Mouse (Mus musculus): ENCODE data around the gene Ap1ar. TPM values are rescaled to one million over a fixed set of nuclear protein-coding genes. Genes with fewer than 3 reads are reported as not detected.

The Ap1ar gene
- polyA plus RNA-seq, 1 experiment from 2014 or later: 104 TPM

DNA sequence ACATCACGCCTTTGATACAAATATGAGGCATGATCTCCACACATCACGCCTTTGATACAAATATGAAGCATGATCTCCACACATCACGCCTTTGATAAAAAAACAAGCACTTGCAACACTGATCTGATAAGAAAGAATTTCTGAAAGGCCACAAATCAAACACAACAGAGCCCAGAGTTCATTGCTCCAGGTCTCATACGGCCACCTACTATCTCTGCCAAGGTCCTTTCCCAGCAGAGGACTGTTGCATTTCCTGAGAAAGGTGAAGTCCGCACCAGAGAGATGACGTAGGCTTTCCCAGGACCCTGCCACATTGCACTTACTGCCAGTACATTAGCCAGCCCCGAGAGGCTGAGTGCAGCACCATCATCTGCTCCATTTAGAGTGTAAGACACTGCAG lies 28.2 kb downstream of the Ap1ar start:
- ATAC-seq (ENCODE audit: low FRiP score, low read depth): no peak
- Histone ChIP-seq H3K4me3 (no peak overlapping the region), H3K27ac (replicated peaks) (no peak overlapping the region), H3K27me3 (no peaks in the 10 kb centered on the region), H3K4me1 (replicated peaks) (no peaks in the 10 kb centered on the region), H3K36me3 (peaks cover 59% of the 10 kb centered on the region), H3K4me2 (no peak overlapping the region), H3K9ac (no peak overlapping the region), H3K9me3 (no peaks in the 10 kb centered on the region)
- WGBS: 91% methylated on average over 7 of the region's 7 CpGs

DNA sequence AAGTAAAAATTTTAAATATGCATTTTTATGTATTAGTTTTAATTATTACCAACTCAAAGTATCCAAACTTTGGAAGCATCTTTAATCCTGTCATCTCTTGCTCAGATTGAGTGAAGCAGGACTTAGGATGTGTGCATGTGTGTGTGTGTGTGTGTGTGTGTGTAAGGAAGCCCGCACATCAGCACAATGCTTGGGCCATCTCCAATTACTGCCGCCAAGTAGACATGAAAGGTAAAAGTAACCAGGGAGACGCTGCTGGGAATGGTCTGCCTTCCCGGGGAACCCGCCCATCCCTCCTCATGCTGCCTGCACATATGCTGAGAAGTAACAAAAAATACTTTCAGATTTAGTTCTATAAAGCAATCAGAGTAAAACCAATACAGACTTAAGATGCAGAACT lies 29.5 kb downstream of the Ap1ar start:
- Histone ChIP-seq H3K9me3 (no peaks in the 10 kb centered on the region), H3K4me1 (replicated peaks) (no peaks in the 10 kb centered on the region), H3K4me3 (no peak overlapping the region), H3K36me3 (peaks cover 54% of the 10 kb centered on the region), H3K27me3 (no peaks in the 10 kb centered on the region), H3K4me2 (no peak overlapping the region), H3K27ac (replicated peaks) (no peak overlapping the region), H3K9ac (no peak overlapping the region)
- ATAC-seq (ENCODE audit: low FRiP score, low read depth): no peak
- WGBS: 16% methylated on average over 5 of the region's 5 CpGs

DNA sequence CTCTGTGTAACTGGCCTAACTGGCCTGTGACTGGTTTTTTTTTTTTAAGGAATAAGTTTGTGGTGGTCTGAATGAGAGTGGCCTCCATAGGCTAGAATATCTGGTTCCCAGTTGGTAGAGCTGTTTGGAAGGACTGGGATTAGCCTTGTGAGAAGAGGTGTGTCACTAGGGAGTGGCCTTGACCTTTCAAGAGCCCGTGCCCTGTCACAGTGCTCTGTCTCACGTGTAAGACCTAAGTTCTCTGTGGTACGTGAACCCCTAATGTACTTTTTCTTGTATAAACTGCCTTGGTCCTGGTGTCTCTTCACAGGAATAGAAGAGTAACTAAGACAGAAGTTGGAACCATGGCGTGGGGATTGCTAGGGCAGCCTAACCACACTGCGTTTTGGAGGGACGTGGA lies 31.3 kb downstream of the Ap1ar start:
- Histone ChIP-seq H3K27me3 (no peaks in the 10 kb centered on the region), H3K4me3 (no peak overlapping the region), H3K9ac (no peak overlapping the region), H3K27ac (replicated peaks) (no peak overlapping the region), H3K4me1 (replicated peaks) (no peaks in the 10 kb centered on the region), H3K9me3 (no peaks in the 10 kb centered on the region), H3K36me3 (peaks cover 39% of the 10 kb centered on the region), H3K4me2 (no peak overlapping the region)
- 95% methylated on average over 6 of the region's 6 CpGs for WGBS
- 0 out of 2 replicates have a peak, but pooled peaks have one; percentile 45 for ATAC-seq (ENCODE audit: low FRiP score, low read depth)

DNA sequence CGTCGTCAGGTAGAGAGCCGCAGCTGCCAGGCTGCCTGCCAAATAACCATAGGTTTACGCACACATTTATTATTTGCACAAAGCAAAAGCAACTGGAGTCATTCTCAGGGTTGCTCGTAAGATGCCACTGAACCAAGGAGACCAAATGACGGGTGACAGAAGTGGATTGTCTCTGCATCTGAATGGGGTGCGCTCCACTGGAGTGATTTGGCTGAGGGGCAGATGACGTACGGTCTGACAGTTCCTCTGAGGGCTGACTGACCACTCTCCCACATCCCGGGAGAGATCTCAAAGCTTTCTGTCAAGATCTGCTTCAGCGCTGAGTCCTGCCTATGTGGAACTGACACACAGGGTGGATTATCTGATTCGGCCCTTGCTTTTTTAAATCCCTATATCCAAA lies 32.3 kb downstream of the Ap1ar start:
- H3K9ac ChIP-seq: no peak overlapping the region
- H3K4me2 ChIP-seq: no peak overlapping the region
- H3K27me3 ChIP-seq: no peaks in the 10 kb centered on the region
- H3K27ac ChIP-seq (replicated peaks): no peak overlapping the region
- H3K4me3 ChIP-seq: no peak overlapping the region
- ATAC-seq (ENCODE audit: low FRiP score, low read depth): no peak
- no peaks in the 10 kb centered on the region for H3K4me1 ChIP-seq (replicated peaks)
- H3K36me3 ChIP-seq: peaks cover 32% of the 10 kb centered on the region
- 65% methylated on average over 12 of the region's 12 CpGs for WGBS
- H3K9me3 ChIP-seq: no peaks in the 10 kb centered on the region

DNA sequence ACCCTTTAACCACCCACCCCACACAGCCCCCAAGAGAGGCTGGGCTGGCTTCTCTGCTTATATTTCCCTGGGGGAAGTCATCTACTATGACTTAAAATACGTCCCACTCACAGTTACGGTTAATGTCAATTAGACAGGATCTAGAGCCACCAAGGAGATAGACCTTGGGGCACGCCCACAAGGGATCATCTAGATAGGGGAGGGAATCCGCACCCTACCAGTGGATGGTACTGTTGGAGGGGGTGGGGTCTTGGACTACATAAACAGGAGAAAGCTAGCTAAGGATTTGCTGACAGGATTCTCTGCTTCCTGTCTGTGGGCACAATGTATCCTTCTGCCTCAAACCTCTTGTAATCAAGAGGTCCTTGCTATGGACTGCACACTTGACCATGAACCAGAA lies 32.9 kb downstream of the Ap1ar start:
- Histone ChIP-seq H3K36me3 (peaks cover 26% of the 10 kb centered on the region; the same call in 1 of the 2 replicates), H3K9ac (no peak overlapping the region), H3K9me3 (no peaks in the 10 kb centered on the region), H3K4me3 (no peak overlapping the region), H3K4me2 (no peak overlapping the region), H3K27ac (replicated peaks) (no peak overlapping the region), H3K4me1 (replicated peaks) (no peaks in the 10 kb centered on the region), H3K27me3 (no peaks in the 10 kb centered on the region)
- 80% methylated on average over 4 of the region's 4 CpGs for WGBS
- no peak for ATAC-seq (ENCODE audit: low FRiP score, low read depth)

DNA sequence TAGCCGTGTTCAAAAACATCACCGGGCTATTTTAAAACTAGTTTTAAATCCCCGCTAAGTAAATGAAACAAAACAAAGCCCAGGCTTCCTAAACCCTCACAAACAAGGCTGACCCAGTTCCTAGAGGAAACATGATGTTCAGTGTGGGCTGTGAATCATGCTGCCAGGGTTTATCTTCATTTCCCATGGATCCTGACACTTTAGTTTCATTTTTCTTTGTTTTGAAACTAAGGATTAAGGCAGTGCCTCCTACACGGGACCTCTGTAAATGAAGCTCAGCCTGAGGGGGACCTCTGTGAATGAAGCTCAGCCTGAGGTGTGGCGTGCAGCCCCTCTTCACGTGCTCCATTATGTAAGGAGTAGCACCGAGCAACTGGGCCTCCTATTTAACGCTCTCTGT lies 34.5 kb downstream of the Ap1ar start:
- H3K4me1 ChIP-seq (replicated peaks): no peaks in the 10 kb centered on the region
- 64% methylated on average over 8 of the region's 8 CpGs for WGBS
- H3K4me3 ChIP-seq: no peak overlapping the region
- H3K9ac ChIP-seq: no peak overlapping the region
- no peaks in the 10 kb centered on the region for H3K9me3 ChIP-seq
- no peak overlapping the region for H3K27ac ChIP-seq (replicated peaks)
- no peak for ATAC-seq (ENCODE audit: low FRiP score, low read depth)
- peaks cover 11% of the 10 kb centered on the region; the same call in 1 of the 2 replicates for H3K36me3 ChIP-seq
- no peaks in the 10 kb centered on the region for H3K27me3 ChIP-seq
- H3K4me2 ChIP-seq: no peak overlapping the region

DNA sequence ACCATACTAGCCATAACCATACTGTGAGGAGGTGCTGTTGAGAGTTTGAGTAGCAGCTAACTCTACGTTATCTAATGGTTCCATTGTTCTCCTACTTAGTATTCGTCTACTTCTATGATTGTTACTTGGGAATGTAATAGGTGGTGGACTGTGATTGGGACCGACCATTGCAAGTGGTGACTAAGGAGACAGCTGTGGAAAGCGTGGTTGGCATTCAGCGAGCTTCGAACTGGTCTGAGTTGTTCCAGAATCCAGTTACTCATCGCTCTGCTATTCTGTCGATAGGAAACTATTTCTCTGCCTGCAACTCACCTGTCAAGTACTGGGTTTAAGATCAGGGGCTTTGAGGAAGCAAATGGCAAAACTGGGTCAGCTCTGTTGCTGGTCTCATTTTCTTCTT lies 36.2 kb downstream of the Ap1ar start:
- Histone ChIP-seq H3K9ac (no peak overlapping the region), H3K4me1 (replicated peaks) (no peaks in the 10 kb centered on the region), H3K4me2 (no peak overlapping the region), H3K9me3 (no peaks in the 10 kb centered on the region), H3K4me3 (no peak overlapping the region), H3K27me3 (no peaks in the 10 kb centered on the region), H3K27ac (replicated peaks) (no peak overlapping the region), H3K36me3 (no peaks in the 10 kb centered on the region)
- ATAC-seq (ENCODE audit: low FRiP score, low read depth): no peak
- WGBS: 95% methylated on average over 8 of the region's 8 CpGs

DNA sequence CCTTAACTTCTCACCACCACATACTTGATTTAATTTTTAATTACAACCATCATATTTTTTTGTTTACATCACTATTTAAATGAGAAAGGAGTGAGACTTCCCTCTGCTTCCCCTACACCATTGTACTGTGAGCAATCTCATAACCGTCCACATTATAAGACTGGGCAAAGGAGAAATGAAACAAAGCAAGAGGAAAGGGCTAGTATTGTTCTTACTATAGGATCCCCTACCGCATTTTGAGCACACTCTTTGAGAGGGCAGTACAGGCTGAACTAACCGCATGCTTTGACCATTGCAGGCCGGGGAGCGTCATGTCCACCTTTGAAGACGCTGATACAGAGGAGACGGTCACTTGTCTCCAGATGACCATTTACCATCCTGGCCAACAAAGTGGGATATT lies 41.1 kb downstream of the Ap1ar start:
- Histone ChIP-seq H3K9me3 (no peaks in the 10 kb centered on the region), H3K27ac (replicated peaks) (no peak overlapping the region), H3K27me3 (0 out of 2 replicates have a peak, but pooled peaks cover 4% of the 10 kb centered on the region), H3K9ac (no peak overlapping the region), H3K4me1 (replicated peaks) (peaks cover under 1% of the 10 kb centered on the region), H3K4me3 (no peak overlapping the region), H3K4me2 (no peak overlapping the region), H3K36me3 (no peaks in the 10 kb centered on the region)
- no peak for ATAC-seq (ENCODE audit: low FRiP score, low read depth)
- WGBS: 96% methylated on average over 7 of the region's 7 CpGs

DNA sequence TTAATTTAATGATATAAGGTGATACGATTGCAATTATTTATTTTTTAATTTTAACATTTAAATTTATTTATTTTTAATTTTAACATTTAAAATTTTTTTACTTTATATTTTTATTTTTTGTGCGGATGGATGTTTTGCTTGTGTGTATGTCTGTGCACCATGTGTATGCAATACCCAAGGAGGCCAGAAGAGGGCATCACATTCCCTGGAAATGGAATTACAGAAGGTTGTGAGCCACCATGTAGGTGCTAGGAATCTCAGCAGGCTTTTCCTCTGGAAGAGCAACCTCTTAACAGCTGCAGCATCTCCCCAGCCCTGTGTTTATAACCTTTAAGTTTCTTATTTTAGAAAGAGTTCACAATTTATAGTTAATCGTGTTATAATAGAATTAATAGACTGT lies 41.6 kb downstream of the Ap1ar start:
- ATAC-seq (ENCODE audit: low FRiP score, low read depth): no peak
- WGBS: 96% methylated on average over 3 of the region's 3 CpGs
- Histone ChIP-seq H3K27ac (replicated peaks) (no peak overlapping the region), H3K36me3 (no peaks in the 10 kb centered on the region), H3K9ac (no peak overlapping the region), H3K4me1 (replicated peaks) (peaks cover 6% of the 10 kb centered on the region), H3K27me3 (peaks cover 5% of the 10 kb centered on the region; the same call in 1 of the 2 replicates), H3K4me3 (no peak overlapping the region), H3K4me2 (no peak overlapping the region), H3K9me3 (no peaks in the 10 kb centered on the region)

DNA sequence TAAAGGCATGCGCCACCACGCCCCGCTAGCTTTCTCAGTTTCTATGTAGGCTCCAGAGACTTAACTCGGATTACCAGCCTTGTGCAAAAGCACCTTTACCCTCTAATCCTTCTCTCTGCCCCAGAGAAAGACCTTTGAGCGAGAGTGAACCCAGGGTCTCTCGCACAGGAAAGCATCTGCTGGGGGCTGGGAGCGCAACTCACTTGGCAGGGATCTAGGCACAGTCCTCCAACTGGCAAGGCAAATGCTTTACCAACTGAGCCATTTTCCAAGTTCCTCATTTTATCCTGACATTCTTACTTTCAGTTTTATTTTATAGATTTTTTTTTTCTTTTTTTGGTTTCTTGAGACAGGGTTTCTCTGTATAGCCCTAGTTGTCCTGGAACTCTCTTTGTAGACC lies 44.3 kb downstream of the Ap1ar start:
- 85% methylated on average over 7 of the region's 7 CpGs for WGBS
- no peak overlapping the region for H3K27ac ChIP-seq (replicated peaks)
- peaks cover 25% of the 10 kb centered on the region for H3K27me3 ChIP-seq
- no peak overlapping the region for H3K4me3 ChIP-seq
- no peak for ATAC-seq (ENCODE audit: low FRiP score, low read depth)
- H3K4me1 ChIP-seq (replicated peaks): peaks cover 20% of the 10 kb centered on the region
- H3K36me3 ChIP-seq: no peaks in the 10 kb centered on the region
- no peak overlapping the region for H3K9ac ChIP-seq
- no peaks in the 10 kb centered on the region for H3K9me3 ChIP-seq
- H3K4me2 ChIP-seq: no peak overlapping the region

DNA sequence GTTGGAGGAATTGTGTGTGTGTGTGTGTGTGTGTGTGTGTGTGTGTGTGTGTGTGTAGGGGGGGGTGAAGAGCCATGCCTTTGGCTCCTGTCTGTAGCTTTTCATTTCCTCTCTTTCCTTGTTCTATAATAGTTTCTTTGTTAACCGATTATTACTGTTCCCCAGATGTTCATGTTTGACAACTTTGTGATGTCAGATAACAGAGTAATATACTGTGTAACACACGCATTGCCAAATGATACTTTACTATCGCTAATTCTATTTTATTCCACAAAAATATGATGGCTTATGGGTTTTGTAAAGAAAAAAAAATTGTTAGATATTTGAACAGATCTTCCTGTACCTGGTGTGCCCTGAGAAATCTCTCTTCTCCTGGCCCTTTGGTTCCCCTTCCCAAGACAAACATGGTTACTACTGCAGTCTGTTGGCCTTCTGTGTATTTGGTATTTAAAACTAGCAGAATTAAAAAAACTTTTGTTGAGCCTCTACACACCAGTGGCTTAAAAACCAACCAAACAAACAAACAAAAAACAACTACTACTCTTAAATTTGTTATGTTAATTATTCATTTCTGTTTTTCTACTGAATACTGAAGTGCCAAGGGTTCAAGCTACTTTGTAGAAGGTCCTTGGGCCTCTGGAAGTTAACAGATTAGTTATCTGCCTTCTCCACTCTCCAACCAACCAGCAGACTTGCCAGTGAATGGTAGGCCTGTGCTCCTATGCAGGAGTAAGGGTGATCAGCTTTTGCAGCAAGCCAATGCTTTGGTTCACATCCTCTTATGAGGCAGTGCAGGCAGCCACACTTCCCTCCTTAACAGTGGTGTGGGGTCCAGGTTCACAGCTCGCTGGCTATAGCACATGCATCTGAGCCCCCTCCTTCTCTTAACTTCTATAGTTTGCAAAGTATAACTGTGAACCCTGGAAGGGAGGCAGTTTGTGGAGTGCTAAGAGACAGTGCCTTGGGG lies 45.4 kb downstream of the Ap1ar start:
- Histone ChIP-seq H3K9ac (no peak overlapping the region), H3K4me2 (peak overlapping the region; percentile 100), H3K4me1 (replicated peaks) (peaks cover 20% of the 10 kb centered on the region), H3K36me3 (no peaks in the 10 kb centered on the region), H3K27me3 (peaks cover 34% of the 10 kb centered on the region), H3K27ac (replicated peaks) (no peak overlapping the region), H3K4me3 (peak overlapping the region; percentile 56; the same call in 1 of the 2 replicates), H3K9me3 (no peaks in the 10 kb centered on the region)
- no peak for ATAC-seq (ENCODE audit: low FRiP score, low read depth)
- WGBS: 64% methylated on average over 4 of the region's 4 CpGs

DNA sequence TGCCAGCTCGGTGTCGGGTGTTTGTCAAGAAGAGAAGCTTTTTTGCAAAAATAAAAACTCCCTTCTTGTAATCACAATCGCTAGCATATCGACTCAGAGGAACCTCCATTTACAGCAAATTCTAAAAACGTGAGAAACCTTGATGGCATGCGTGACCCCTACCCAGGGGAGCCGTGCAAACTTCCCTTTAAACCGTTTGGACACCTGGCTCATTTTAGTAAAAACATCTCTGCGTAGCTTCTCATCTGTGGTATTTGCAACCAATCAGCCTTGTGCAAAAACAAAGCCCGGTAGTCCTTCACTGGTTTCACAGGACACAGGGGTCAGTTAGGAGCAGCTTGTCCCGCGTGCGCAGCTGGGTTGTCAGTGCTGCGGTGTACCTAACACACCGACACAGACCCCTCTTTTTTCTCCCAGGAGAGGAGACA lies 46.3 kb downstream of the Ap1ar start:
- Histone ChIP-seq H3K27ac (replicated peaks) (no peak overlapping the region), H3K9me3 (no peaks in the 10 kb centered on the region), H3K4me1 (replicated peaks) (peaks cover 20% of the 10 kb centered on the region), H3K9ac (peak overlapping the region; percentile 40), H3K4me3 (peak overlapping the region; percentile 56), H3K36me3 (no peaks in the 10 kb centered on the region), H3K4me2 (peak overlapping the region; percentile 100), H3K27me3 (peaks cover 36% of the 10 kb centered on the region)
- ATAC-seq (ENCODE audit: low FRiP score, low read depth): no peak
- 1% methylated on average over 15 of the region's 15 CpGs for WGBS
